Mouse (Mus musculus) G1E-ER4 (cell line): ENCODE data around the gene Axdnd1. TPM values are rescaled to one million over a fixed set of nuclear protein-coding genes. Genes with fewer than 3 reads are reported as not detected.

Experiments
- GATA1 ChIP-seq: IDR thresholded peaks from one replicate; pipeline ENCODE4 v1.8.0; 2012; ENCODE audit warnings: low read length, inconsistent platforms
- polyA plus RNA-seq: library from polyadenylated mRNA; stranded (reverse); fragments of >175 nt; gene quantifications from 2 replicates; pipeline ENCODE4 v1.2.3, GENCODE M21; 2012

The Axdnd1 gene
- polyA plus RNA-seq, 1 experiment, result not detected

GRCm38 (mm10) chr1:156285541-156285896 is 135.4 kb downstream of the Axdnd1 start:
- TF ChIP-seq GATA1, result no peak

GRCm38 (mm10) chr1:156284851-156285540 is 136.0 kb downstream of the Axdnd1 start:
- TF ChIP-seq GATA1, result no peak

GRCm38 (mm10) chr1:156284207-156284606 is 136.8 kb downstream of the Axdnd1 start:
- TF ChIP-seq GATA1, result no peak

GRCm38 (mm10) chr1:156280131-156280530 is 140.8 kb downstream of the Axdnd1 start:
- TF ChIP-seq GATA1, result no peak

GRCm38 (mm10) chr1:156273647-156274046 is 147.3 kb downstream of the Axdnd1 start:
- TF ChIP-seq GATA1, result no peak

Other genes starting within 250 kb of the Axdnd1 start
- gene Fam163a, start 216.1 kb downstream of the Axdnd1 start, polyA plus RNA-seq, result not detected in 2 replicates
- not detected in 2 replicates for gene Tdrd5, start 117.5 kb downstream of the Axdnd1 start, polyA plus RNA-seq
- gene Nphs2, start 110.4 kb downstream of the Axdnd1 start, polyA plus RNA-seq, result not detected in 2 replicates
- 111 and 1,956 TPM in 2 replicates for gene Gm2000, start 55.1 kb downstream of the Axdnd1 start, polyA plus RNA-seq
- gene Soat1, start 53.2 kb upstream of the Axdnd1 start, polyA plus RNA-seq, result 0.03 TPM in 1 of 2 replicates, not detected in the other
- 0.36 and 1.6 TPM in 2 replicates for gene Gm10031, start 102.9 kb upstream of the Axdnd1 start, polyA plus RNA-seq
- 14.7 and 18.6 TPM in 2 replicates for gene Abl2, start 137.6 kb upstream of the Axdnd1 start, polyA plus RNA-seq